In the genomic region with DNA sequence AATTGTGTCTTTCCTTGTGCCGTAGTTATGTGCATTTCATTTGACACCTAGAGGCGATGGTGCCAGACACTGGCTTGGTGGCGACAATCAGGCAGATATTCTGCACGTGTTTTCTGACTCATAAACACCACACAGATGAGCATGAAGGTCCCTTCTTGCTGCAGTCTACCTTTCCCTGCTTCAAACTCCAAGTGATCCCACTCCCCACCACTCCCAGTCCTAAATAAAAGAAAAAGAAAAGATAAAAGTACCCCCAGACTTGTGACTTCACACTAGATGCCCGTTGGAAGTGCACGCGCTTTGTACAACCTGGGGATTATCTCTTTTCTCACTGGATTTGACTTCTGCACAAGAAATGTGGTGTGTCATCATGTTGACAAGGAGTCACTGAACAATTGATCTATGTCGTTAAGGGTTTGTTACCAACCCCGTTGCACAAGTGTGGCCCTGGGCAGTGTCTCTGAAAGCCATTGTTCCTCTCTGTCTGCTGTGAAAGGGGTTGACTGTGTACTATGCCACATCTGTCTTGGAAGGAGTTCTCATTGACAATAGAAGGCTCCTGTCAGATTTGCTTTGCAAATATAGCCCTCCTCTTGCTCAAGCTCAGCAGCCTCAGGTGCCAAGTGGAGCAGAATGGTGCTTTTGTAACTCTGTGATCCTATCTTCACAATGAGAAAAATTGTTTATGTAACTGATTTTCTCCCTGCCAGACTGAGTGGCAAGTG, we compare ENCODE assay signal across 21 mouse cellular contexts.
"Had no signal": no experiment of that assay in that cellular context is flagged by ENCODE, and none has a peak within 500 bp of the region (broad histone marks: within the 10 kb centered on the region; RNA-seq: fewer than 3 reads in every experiment).

No protein-coding gene starts in this region.

- H3K27ac ChIP-seq: kidney, postnatal 0 days; limb, embryonic 12.5 days; limb, embryonic 15.5 days; liver, embryonic 12.5 days; liver, embryonic 15.5 days; lung, embryonic 15.5 days; midbrain, embryonic 13.5 days; neural tube, embryonic 13.5 days; stomach, embryonic 15.5 days had no signal

- DNase-seq: kidney, adult 2 months; kidney, postnatal 25 days; left cerebral cortex, postnatal 4 days; lung, adult 18-20 months; lung, postnatal 10 days; lung, postnatal 36 days; right cerebral cortex, postnatal 25 days; spleen, adult 18-20 months; thymus, adult 18-20 months; thymus, postnatal 36 days had no signal

- ATAC-seq: liver, embryonic 12.5 days; midbrain, embryonic 13.5 days; midbrain, embryonic 16.5 days had no signal

- H3K4me3 ChIP-seq: limb, embryonic 12.5 days; limb, embryonic 15.5 days; liver, embryonic 12.5 days; liver, embryonic 15.5 days; lung, embryonic 15.5 days; midbrain, embryonic 13.5 days; myocyte; neural tube, embryonic 13.5 days; stomach, embryonic 15.5 days had no signal
